Mouse (Mus musculus): Measurements from ENCODE around the gene Parp1. TPM values are rescaled to one million over a fixed set of nuclear protein-coding genes. Genes with fewer than 3 reads are reported as not detected.

Parp1 gene
- polyA plus RNA-seq (2014; fragmentation: Illumina TruSeq; extraction: RNeasy Lipid Tissue Mini Kit (QIAGEN cat#74804); ENCODE audit: low read depth, low replicate concordance): 38.5 TPM

GRCm38 (mm10) chr1:180568761-180569452, at the start of gene Parp1:
Gene Parp1 (plus strand): TSS chr1:180568924.

GRCm38 (mm10) chr1:180641137-180641517, 72.4 kb downstream of the Parp1 start, which contains the start of gene Lin9:
Gene Lin9 (plus strand): TSS chr1:180641150.

Other genes with a start within 250 kb of the Parp1 start
- 37.8 TPM for gene Itpkb, start 238.4 kb upstream of the Parp1 start, polyA plus RNA-seq (2014; fragmentation: Illumina TruSeq; extraction: RNeasy Lipid Tissue Mini Kit (QIAGEN cat#74804); ENCODE audit: low read depth, low replicate concordance)
- 6.1 TPM for gene Stum, start 85.4 kb upstream of the Parp1 start, polyA plus RNA-seq (2014; fragmentation: Illumina TruSeq; extraction: RNeasy Lipid Tissue Mini Kit (QIAGEN cat#74804); ENCODE audit: low read depth, low replicate concordance)
- gene Lin9, start 72.2 kb downstream of the Parp1 start, polyA plus RNA-seq (2014; fragmentation: Illumina TruSeq; extraction: RNeasy Lipid Tissue Mini Kit (QIAGEN cat#74804); ENCODE audit: low read depth, low replicate concordance): 1.7 TPM
- not detected for gene Mixl1, start 128.1 kb downstream of the Parp1 start, polyA plus RNA-seq (2014; fragmentation: Illumina TruSeq; extraction: RNeasy Lipid Tissue Mini Kit (QIAGEN cat#74804); ENCODE audit: low read depth, low replicate concordance)
- 22.1 TPM for gene Acbd3, start 157.1 kb downstream of the Parp1 start, polyA plus RNA-seq (2014; fragmentation: Illumina TruSeq; extraction: RNeasy Lipid Tissue Mini Kit (QIAGEN cat#74804); ENCODE audit: low read depth, low replicate concordance)
- gene H3f3a, start 245.0 kb downstream of the Parp1 start, polyA plus RNA-seq (2014; fragmentation: Illumina TruSeq; extraction: RNeasy Lipid Tissue Mini Kit (QIAGEN cat#74804); ENCODE audit: low read depth, low replicate concordance): 566 TPM